Mouse (Mus musculus): ENCODE results near the gene Ift88.
"Not testable (repeated sequence)": the region's sequence is repeated elsewhere in the genome, so short reads cannot be mapped to it uniquely, and the experiment has no call there.

Gene Ift88

GRCm38 (mm10) chr14:57452516-57452915 lies 28.7 kb downstream of the Ift88 start:
- in situ Hi-C loops (cut with MboI, MseI) = no loop called here

DNA sequence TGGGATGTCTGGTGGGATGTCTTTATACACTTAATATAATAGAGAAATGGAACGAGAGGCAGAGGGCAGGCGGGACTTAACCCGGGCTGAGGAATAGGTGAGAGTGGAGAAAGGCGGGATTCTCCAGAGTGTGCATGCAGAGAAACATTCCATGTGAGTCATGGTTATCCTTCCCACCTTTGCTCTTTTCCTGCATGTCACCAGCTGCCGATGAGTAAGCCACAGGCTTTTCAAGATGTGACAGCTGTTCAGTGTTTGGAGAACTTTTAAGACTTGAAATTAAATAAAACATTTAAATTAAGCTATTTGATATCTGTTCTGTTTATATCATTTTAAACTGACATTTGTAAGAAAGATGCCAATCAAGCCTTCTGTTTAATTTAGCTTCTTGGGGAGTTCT lies 36.0 kb downstream of the Ift88 start:
- in situ Hi-C loops (cut with MboI, MseI) = no loop called here

DNA sequence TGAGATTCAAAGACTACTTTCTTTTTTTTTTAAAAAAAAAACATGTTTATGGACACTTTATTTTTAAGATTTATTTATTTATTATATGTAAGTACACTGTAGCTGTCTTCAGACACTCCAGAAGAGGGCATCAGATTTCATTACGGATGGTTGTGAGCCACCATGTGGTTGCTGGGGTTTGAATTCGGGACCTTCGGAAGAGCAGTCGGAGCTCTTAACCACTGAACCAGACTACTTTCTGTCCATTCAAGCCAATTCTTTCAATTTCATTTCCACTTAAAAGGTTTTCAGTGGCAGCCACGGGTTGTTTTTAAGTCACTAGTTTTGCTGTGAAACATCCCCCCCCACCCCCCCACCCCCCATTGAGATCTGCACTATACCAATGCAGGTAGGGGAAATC lies 36.5 kb downstream of the Ift88 start:
- in situ Hi-C loops (cut with MboI, MseI) = not testable (repeated sequence)

GRCm38 (mm10) chr14:57462871-57463270 lies 39.0 kb downstream of the Ift88 start:
- in situ Hi-C loops (cut with MboI, MseI) = no loop called here

- in situ Hi-C loops (cut with MboI, MseI) = no loop called here
Observed at GRCm38 (mm10) chr14:57475057-57475456, 51.2 kb downstream of the Ift88 start.

GRCm38 (mm10) chr14:57482262-57482661 lies 58.4 kb downstream of the Ift88 start:
- in situ Hi-C loops (cut with MboI, MseI) = no loop called here

GRCm38 (mm10) chr14:57484183-57484582 lies 60.3 kb downstream of the Ift88 start:
- in situ Hi-C loops (cut with MboI, MseI) = no loop called here

GRCm38 (mm10) chr14:57489696-57490095 lies 65.8 kb downstream of the Ift88 start:
- in situ Hi-C loops (cut with MboI, MseI) = no loop called here

DNA sequence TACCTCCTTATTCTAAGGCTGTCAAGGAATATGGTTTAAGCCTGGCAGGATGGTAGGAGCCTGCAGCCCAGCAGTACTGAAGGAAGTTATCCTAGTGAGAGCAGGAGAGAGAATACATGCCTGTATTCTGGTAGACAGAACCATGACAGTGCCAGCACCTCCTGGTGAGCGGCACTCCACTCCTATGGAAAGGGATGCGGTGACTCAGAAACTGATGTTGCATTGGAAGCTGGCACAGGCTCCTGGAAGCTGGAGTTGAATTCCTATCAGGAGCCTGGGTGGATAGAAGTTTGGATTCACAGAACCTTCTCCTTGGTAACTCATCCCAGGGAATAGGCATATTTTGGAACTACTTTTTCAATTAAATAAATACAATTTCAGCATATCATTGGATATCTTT lies 70.0 kb downstream of the Ift88 start:
- in situ Hi-C loops (cut with MboI, MseI) = no loop called here

GRCm38 (mm10) chr14:57503729-57504128 lies 79.9 kb downstream of the Ift88 start:
- in situ Hi-C loops (cut with MboI, MseI) = no loop called here

DNA sequence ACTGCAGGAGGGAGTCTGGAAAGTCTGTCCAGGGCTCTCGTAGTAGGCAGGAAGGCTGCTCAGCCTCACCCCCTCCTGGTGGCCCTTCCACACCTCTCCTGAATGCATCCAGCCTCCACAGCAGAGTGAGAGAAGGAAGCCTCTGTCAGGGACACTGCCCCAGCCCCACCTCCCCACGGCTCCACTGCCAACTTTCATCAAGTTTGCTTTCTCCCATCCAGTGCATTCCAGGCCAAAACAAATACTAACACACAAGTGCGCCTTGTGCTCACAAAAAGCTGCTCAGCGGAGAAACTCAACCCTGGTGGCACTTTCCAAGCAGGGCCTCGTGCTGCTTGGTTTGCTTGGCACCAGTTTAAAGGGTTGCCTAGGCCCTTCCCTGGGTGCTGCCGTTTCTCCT lies 85.7 kb downstream of the Ift88 start:
- in situ Hi-C loops (cut with MboI, MseI) = no loop called here

- in situ Hi-C loops (cut with MboI, MseI) = no loop called here
Observed at GRCm38 (mm10) chr14:57515156-57515762, 91.4 kb downstream of the Ift88 start.

GRCm38 (mm10) chr14:57517001-57517400 lies 93.1 kb downstream of the Ift88 start:
- in situ Hi-C loops (cut with MboI, MseI) = no loop called here

DNA sequence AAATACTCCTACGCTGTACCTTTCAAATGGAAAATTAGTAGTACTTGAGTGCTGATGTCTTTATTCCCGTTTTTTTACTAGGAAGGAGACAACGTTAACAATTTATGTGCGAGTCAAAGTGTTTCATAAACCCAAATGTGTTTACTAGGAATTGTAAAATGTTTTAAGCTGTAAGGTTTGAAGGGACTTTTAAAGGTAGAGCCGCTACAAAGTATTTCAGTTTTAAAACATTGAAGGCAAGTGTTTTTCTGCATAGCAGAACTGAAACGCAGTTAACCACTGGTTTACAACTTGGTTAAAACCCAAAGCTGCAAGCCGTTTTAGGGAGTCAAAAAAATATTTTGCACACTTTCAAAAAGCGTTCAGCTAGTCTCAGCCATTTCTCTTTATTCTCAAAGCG lies 99.9 kb downstream of the Ift88 start:
- in situ Hi-C loops (cut with MboI, MseI) = no loop called here

GRCm38 (mm10) chr14:57524671-57525387 lies 101.0 kb downstream of the Ift88 start, which contains the start of gene Il17d:
Gene Il17d, plus strand, starts transcription at chr14:57524777.
- in situ Hi-C loops (cut with MboI, MseI) = no loop called here

GRCm38 (mm10) chr14:57525388-57526049 lies 101.7 kb downstream of the Ift88 start:
- in situ Hi-C loops (cut with MboI, MseI) = no loop called here

DNA sequence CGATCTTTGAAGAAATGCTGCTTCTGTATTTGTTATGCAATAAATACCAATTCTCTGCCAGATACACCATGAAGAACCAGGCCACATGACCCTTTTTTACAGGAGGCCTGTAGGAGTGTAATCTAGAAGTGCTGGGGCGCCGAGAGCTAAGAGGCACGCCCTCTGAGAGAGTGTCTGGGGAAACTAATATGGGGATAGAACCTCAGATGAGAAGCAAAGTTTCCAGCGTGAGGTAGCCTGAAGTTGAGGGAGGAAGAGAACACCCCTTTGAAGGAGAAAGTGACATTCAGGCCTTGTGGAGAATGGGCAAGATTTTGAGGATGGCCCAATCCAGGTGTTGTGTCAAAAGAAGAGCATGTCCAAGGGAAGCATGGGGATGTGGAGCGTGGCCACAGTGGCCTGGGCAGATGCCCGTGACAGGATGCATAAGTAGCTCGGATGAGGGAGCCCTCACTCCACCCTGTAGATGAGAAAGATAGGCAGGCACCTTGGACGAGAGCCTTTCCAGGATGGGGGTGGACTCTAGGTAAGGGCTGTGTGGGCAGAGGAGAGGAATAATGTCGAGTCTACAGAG lies 102.3 kb downstream of the Ift88 start:
- in situ Hi-C loops (cut with MboI, MseI) = no loop called here

- in situ Hi-C loops (cut with MboI, MseI) = no loop called here
Observed at GRCm38 (mm10) chr14:57527122-57527521, 103.3 kb downstream of the Ift88 start.

DNA sequence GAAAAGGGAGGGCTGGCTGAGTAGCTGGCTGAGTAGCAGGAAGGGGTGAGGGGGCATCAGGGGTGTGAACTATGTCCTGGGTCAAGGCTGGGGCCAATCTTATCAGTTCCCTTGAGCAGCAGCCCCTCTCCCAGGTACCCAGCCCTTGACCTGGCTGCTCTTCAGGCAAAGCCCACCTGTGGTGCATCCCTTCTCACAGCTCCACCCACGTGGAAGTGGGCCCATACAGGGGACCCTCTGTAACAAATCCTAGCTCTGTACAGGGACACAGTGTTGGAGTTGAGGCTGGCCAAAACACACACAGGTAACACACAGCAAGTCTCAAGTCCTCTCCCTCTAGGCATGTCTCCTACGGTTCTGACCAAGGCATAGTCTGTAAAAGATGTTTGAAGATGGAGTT lies 103.7 kb downstream of the Ift88 start:
- in situ Hi-C loops (cut with MboI, MseI) = no loop called here

DNA sequence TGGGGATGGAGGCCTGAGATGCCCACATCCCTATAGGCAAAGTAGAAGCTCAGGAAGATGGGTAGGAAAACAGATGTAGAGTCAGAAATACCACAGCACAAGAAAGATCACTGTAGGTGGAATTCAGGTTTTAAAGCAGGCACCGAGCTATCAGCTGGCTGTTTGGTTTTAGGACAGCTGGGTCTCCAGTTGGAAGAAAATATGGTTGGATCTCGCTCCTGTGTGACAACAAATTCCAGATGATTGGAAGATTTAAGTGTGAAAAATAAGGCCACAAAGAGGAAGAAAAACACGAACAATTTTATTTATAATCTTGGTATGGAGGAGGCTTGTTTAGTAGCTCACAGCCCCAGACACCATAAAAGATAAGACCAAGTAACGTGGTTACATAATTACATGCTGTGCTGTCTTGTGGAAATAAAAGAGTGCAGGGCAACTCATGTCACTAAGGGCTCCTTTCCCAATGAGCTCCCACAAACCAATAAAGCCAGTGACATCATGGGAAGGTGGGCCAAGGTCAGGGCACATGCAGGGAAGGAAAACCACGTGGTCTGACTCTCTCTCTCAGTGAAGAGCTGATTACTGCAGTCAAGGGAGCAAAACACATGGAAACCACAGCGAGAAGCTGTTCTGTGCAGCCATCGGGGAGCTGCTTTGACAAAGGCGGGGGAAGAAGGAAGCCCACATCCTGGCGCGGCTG lies 105.4 kb downstream of the Ift88 start:
- in situ Hi-C loops (cut with MboI, MseI) = no loop called here

- in situ Hi-C loops (cut with MboI, MseI) = no loop called here
Observed at GRCm38 (mm10) chr14:57529786-57530515, 106.1 kb downstream of the Ift88 start.

Data from T-helper 2 cell (primary cell).